Mouse (Mus musculus) splenic B cell, adult 2 months (primary cell): ENCODE measurements around the gene 4930404N11Rik.

Experiments used
- DNase-seq: peaks from one replicate; pipeline ENCODE4 v3.0.0-alpha.2; 2011; ENCODE audit warnings: low read depth, low spot score
- H3K27me3 ChIP-seq: 2 replicates; pipeline ENCODE4 v1.6.1; 2012; ENCODE audit warnings: mild to moderate bottlenecking, low read length, moderate library complexity, mixed read lengths; ENCODE audit not compliant: control insufficient read depth, poor library complexity, insufficient read depth, severe bottlenecking
- H3K36me3 ChIP-seq: 2 replicates; pipeline ENCODE4 v1.6.1; 2012; ENCODE audit warnings: mild to moderate bottlenecking, low read length, moderate library complexity, mixed read lengths; ENCODE audit not compliant: control insufficient read depth, poor library complexity, insufficient read depth, severe bottlenecking

Gene 4930404N11Rik

DNA sequence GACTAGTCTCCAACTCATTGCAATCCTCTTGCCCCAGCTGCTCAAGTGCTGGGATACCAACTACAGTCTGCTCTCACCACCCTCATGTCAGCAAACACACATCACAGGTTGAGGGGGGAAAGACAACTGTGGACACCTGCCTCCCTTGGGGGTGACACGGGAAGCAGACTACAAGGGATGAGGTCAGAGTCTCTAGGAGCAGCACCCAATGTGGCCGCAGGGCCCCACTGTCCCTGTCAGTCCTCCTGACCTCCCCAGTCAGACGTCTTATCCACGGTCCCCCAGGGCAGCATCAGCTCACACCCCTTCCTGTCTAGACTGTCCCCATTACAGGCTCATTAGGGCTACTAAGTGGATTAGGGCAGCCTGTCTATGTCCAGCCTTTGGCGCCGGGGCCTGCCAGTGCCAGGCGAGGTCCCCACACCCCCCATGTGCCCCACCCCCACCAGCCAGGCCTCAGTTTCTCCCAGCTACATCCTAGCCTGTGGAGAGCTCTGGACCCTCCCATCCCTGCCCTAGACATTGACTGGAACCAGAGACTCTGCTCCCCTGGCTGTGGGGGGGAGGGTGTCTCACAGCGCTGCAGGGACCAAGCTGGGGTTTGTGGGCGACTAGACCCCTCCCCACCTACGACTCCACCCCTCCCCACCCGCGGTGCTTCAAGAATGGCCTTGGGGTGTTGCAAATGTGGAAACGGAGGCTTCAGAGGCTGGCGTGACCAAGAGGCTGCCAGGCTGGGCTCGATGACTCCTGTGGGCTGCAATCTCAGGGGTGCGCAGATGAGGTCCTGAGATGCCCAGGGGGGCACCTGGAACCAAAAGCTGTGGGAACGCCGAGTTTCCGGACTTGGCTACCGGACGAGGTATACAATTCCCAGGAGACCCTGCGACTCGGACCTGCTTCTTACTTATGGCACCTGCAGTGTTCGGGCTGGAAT is 41.2 kb upstream of the 4930404N11Rik start:
- peaks cover 2% of the 10 kb centered on the region; the same call in 1 of the 2 replicates for H3K36me3 ChIP-seq
- DNase-seq: no peak
- no peaks in the 10 kb centered on the region; the same call in 1 of the 2 replicates for H3K27me3 ChIP-seq

DNA sequence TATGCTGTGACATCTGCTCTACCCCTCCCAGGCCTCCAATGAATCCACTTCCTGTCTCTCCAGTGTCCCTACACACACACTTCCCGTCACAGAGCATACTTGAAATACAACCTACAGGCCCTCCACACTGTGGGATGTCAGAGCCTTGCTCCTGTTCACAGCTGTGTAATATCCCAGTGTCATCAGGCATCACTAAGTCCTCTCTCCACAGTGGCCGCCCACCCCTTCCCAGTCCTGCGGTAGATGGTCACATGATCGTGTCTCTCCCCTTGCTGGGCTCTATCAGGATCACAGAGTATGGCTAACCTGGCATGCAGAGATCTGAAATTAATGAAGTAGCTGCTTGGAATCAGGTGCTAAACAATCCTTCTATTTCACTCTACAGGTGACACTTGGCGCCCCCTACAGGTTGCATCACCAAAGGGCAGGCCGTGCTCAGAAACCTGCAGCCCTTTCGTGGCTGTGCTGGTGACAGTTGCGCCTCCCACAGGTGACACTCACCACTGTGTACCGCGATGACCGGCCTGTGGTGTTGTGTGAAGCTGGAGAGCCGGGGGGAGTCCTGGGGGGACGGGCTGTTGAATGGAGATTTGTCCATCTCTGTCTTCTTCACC is 40.1 kb upstream of the 4930404N11Rik start:
- Histone ChIP-seq H3K36me3 (peaks cover 2% of the 10 kb centered on the region; the same call in 1 of the 2 replicates), H3K27me3 (no peaks in the 10 kb centered on the region; the same call in 1 of the 2 replicates)
- DNase-seq: peak; percentile 82

DNA sequence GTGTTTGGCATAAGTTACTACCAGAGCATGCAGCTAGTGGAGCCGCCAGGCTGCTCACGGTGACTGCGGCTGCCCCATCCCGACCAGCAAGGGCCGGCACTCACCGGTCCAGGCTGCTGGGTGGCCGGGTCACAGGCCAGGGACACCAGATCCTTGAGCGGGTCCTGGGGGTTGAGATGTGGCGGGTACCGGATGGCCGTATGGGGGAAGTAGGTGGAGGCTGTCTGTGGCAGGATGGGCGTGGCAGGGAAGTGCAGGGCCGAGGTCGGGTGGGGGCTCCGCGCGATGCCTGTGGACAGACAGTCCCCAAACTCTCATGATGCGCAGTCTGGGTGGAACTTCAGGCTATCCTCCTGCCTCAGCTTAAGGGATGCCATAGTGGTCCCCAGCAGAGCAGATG is 39.1 kb upstream of the 4930404N11Rik start:
- peak; percentile 40 for DNase-seq
- Histone ChIP-seq H3K36me3 (peaks cover 3% of the 10 kb centered on the region; the same call in 1 of the 2 replicates), H3K27me3 (no peaks in the 10 kb centered on the region; the same call in 1 of the 2 replicates)

DNA sequence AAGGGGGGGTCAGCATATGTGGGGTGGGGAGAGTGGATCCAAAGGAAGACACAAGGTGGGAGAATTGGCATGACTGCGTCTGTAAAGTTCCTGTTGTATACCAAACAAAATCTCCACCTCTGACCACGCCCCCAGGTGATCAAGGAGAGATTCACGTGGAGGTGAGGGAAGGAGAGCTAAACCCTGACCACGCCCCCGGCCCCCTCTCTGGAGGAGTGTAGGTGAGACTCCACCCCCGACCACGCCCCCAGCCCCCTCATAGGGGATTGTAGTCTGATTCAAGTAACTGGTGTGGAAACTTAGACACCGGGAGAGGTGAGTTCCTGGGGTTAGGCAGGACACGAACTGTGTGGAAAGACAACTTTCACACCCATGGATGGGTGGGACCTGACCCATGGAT is 38.5 kb upstream of the 4930404N11Rik start:
- no peaks in the 10 kb centered on the region; the same call in 1 of the 2 replicates for H3K27me3 ChIP-seq
- DNase-seq: no peak
- peaks cover 3% of the 10 kb centered on the region; the same call in 1 of the 2 replicates for H3K36me3 ChIP-seq

DNA sequence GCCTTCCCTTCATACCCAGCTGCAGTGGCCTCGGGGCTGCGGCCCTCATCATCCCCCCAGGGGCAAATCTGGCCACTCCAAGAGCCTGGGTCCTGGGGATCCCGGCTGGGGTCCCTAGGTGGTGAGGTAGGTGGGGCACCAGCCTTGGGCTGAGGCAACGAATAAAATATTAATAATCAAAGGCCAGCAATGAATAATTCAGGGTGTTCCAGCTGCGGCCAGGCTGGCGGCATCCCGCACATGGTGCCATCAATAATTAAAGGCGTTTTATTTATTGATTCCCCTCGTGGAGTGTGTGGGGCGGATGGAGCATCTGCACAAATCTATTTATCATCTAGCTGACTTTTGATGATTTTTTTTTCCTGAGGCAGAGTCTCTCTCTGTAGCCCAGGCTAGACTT is 37.9 kb upstream of the 4930404N11Rik start:
- no peak for DNase-seq
- Histone ChIP-seq H3K36me3 (peaks cover 3% of the 10 kb centered on the region; the same call in 1 of the 2 replicates), H3K27me3 (no peaks in the 10 kb centered on the region; the same call in 1 of the 2 replicates)

GRCm38 (mm10) chr10:81402227-81402765 is 36.7 kb upstream of the 4930404N11Rik start:
- no peaks in the 10 kb centered on the region; the same call in 1 of the 2 replicates for H3K27me3 ChIP-seq
- H3K36me3 ChIP-seq: peaks cover 3% of the 10 kb centered on the region; the same call in 1 of the 2 replicates
- no peak for DNase-seq

DNA sequence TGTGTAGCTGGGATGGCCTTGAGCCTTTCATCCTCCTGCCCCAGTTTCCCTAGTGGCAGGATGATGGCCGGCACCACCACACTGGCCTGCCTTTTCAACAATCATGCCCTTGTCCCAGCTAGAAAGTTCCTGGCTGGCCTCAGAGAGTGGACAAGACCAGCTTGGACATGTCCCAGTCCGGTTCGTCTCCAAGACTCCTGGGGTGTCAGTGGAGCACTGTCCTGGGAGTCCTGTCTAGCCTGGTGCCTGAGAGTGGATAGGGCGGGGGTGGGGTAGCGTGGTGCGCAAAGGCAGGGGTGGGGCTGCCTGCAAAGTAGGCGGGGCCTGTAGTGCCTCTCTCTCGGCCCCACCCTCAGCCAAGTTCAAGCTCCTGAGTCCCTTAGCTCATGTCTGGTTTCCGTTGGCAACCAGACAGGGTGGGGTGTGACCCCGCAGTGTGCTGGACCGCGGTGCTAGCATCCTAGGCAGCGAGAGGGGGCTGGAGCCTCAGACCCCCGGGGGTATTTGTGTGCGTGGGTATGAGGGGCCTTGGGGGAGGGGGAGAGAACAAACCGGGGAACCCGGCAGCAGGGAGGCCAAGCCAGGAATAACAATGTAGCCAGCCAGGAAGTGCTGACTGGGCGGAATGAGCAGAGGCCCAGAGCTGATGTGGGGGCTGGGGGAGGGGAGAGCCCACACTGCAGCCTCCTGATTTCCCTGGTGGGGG is 36.1 kb upstream of the 4930404N11Rik start:
- no peak for DNase-seq
- H3K27me3 ChIP-seq: no peaks in the 10 kb centered on the region; the same call in 1 of the 2 replicates
- peaks cover 3% of the 10 kb centered on the region; the same call in 1 of the 2 replicates for H3K36me3 ChIP-seq

DNA sequence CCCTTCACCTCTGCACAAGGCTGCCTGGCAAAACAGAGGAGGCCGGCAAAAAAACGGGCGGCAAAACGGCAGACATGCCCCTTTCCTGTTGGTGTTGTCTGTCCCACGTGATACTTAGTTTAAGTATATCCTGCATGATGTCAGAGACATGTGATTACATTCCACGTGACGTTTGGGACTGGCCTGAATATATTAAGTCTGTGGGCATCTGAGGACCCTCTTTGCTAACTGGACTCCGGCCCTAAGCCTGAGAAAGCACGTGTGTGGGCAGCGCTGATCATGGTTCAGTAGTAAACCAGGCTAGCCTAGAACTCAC is 35.5 kb upstream of the 4930404N11Rik start:
- peaks cover 3% of the 10 kb centered on the region; the same call in 1 of the 2 replicates for H3K36me3 ChIP-seq
- DNase-seq: no peak
- H3K27me3 ChIP-seq: no peaks in the 10 kb centered on the region; the same call in 1 of the 2 replicates

DNA sequence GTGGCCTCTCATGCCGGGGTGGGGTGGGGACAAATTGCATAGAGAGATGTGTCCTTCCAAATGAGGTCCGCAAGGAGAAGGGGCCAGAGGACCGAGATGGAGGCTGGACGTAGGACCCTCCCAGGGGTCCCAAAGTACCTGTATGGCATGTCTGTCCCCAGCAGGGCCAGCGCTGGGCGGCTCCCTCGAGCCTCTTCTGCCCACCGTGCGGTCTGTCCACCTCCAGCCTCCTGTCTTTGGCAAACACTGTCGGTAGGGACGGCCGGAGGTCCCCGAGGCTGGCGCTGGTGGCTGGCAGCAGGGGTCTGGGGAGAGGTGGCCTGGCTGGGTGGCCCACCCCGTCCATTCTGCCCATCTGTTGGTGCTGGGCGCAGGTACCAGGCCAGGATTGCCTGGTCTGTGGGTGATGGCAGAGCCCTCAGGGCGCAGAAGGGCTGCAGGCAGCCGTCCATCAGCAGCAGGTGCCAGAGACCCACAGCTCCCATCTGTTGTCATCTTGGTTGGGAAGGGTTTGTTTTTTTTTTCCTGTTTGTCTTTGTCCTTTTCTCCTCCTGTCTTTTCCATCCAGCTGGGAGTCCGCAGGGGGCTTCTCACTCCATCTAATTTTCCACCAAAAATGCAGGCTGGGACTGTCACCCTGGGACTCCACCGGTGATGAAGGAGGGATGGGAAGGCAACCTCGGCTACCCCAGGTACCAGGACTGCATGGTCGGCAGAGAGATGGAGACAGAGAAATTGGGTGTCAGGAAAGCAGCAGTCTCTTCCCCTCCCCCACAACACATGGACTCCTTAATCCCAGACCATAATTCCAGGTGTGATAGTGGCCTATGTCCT is 35.0 kb upstream of the 4930404N11Rik start:
- peaks cover 2% of the 10 kb centered on the region; the same call in 1 of the 2 replicates for H3K36me3 ChIP-seq
- no peak for DNase-seq
- no peaks in the 10 kb centered on the region for H3K27me3 ChIP-seq

- no peaks in the 10 kb centered on the region for H3K27me3 ChIP-seq
- peaks cover 2% of the 10 kb centered on the region; the same call in 1 of the 2 replicates for H3K36me3 ChIP-seq
- no peak for DNase-seq
Observed at GRCm38 (mm10) chr10:81399798-81400308, 34.2 kb upstream of the 4930404N11Rik start.

DNA sequence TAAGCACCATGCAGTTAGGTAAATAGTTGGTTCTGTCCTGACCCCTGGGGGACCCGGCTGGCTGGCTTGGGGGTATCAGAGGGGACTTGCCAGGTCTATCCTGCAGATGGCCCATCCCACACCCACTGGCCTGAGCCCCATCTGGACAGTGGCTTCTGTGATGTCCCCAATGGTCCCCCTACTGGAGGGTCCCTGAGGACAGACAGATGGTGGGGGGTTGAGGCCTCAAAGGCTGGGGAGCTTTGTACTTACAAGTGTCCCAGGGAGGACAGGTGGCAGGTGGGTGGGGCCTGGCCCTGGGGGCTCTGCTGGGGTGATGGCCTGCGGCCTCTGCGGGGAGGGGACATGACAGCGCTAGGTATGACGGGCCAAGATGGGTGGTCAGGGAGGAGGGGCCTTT is 33.7 kb upstream of the 4930404N11Rik start:
- DNase-seq: no peak
- Histone ChIP-seq H3K27me3 (no peaks in the 10 kb centered on the region), H3K36me3 (peaks cover 2% of the 10 kb centered on the region; the same call in 1 of the 2 replicates)

DNA sequence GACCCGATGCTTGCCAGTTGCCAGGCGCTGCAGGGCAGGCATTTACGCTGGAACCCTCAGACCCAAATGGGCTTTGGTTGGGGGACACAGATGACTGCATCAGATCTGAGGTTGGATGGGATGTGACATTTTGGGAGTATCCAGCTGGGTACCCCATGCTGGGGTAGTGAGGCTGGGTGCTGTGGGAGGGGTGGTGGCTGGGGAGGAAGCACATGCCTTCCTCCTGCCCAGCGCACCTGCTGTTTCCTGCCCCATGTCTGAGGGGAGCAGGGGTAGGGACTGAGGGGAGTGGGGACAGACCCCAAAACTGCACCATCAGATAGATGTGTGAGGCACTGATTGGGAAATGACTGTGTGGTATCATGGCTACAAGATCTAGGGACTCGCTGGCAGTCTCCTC is 31.1 kb upstream of the 4930404N11Rik start:
- Histone ChIP-seq H3K27me3 (no peaks in the 10 kb centered on the region), H3K36me3 (peaks cover 2% of the 10 kb centered on the region; the same call in 1 of the 2 replicates)
- no peak for DNase-seq

DNA sequence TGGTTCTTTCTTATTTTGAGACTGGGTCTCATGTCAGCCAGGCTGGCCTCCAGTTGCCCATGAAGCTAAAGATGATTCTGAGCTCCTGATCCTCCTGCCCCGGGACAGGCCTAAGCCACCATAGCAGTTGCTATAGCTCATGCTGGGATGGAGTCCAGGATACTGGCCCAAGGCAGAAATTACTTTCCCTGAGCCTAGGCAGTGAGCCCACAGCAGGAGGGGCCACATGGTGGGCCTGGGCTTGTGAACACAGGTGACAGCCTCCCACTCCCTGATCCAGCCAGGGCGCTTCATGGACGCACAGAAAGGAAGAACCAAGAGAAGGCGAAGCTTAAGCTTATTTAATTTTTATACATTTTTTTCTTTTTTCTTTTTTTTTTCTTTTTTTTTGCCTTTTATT is 30.2 kb upstream of the 4930404N11Rik start:
- peaks cover 2% of the 10 kb centered on the region; the same call in 1 of the 2 replicates for H3K36me3 ChIP-seq
- no peak for DNase-seq
- no peaks in the 10 kb centered on the region for H3K27me3 ChIP-seq
